Mouse (Mus musculus): ENCODE results near the gene Slc5a9. TPM values are rescaled to one million over a fixed set of nuclear protein-coding genes. Genes with fewer than 3 reads are reported as not detected.

The Slc5a9 gene
- polyA plus RNA-seq, 1 experiment from 2014 or later, result not detected

DNA sequence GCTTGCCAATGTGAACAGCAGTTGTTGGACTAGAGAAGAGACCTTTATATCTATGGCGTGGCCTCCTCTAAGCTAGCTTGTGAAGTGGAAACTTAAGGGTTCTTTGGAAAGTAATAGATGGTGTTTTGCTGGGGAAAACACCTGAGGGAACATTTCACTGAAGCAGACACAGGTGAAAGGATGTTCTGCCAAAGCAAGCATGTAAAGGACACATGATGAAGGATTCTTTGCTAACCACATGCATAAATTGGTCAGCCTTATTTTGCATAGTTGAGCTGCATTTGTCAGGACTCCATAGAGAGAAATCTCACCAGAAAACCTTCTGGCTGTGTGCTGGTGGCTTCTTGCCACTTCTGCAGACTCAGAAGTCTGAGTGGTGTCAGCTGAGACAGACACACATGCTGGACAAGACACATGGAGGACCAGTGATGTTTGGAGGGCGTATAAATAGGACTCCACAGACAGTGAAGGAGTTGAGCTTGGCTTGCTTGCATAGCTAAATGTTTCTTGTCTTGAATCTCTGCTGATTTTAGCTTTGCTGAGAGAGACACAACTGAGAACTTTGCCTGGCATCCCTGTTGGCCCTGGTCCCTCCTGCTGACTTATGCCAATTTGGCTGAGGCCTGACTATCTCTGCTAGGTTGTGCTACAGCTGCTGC is 34.8 kb downstream of the Slc5a9 start:
- 81% methylated on average over 2 of the region's 2 CpGs for WGBS
- no peaks in the 10 kb centered on the region for H3K4me1 ChIP-seq (replicated peaks)
- H3K27me3 ChIP-seq, result no peaks in the 10 kb centered on the region
- no peak overlapping the region for H3K4me3 ChIP-seq (replicated peaks)
- no peaks in the 10 kb centered on the region for H3K9me3 ChIP-seq
- no peak for ATAC-seq
- no peak overlapping the region for H3K4me2 ChIP-seq (replicated peaks)
- H3K27ac ChIP-seq, result no peak overlapping the region
- H3K9ac ChIP-seq (replicated peaks), result no peak overlapping the region
- H3K36me3 ChIP-seq, result no peaks in the 10 kb centered on the region

DNA sequence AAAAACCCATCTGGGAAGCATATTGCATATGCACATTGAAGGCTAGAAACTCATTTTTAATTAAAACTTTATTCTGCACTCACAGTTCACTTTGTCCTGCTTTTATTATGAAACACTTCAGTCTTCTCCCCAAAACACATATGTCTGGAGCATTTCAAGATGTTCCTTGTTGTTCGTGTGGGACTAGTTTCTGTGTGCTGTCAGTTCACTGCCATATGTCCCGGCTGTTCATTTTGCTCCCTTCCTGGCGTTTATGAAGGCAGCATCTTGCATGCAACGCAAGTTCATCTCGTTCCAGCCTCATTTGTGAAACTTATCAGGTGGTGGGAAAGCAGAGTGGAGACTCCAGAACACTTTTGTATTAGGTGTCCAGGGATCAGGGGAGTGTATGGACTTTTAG is 36.0 kb downstream of the Slc5a9 start:
- Histone ChIP-seq H3K4me3 (replicated peaks) (no peak overlapping the region), H3K9ac (replicated peaks) (no peak overlapping the region), H3K27me3 (no peaks in the 10 kb centered on the region), H3K27ac (no peak overlapping the region), H3K4me1 (replicated peaks) (no peaks in the 10 kb centered on the region), H3K9me3 (no peaks in the 10 kb centered on the region), H3K36me3 (no peaks in the 10 kb centered on the region), H3K4me2 (replicated peaks) (no peak overlapping the region)
- 90% methylated on average over 5 of the region's 5 CpGs for WGBS
- no peak for ATAC-seq

DNA sequence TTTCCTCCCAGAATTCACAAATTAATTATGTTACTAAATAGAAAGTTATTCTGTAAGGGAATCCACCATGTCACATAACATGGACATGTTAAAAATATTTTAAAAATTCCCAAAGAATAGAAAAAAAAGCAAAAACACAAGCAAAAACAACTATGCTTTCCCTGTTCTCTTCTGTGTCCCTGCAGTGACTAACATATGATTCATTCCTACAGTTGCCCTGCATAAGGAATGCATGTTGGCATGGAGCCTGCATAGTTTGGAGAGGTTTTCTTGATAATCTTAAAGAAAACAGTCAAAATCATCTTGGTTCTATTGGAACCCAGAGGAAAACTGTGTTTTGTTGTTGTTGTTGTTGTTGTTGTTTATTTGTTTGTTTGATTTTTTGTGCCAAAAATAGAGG is 50.1 kb downstream of the Slc5a9 start:
- H3K9ac ChIP-seq (replicated peaks), result no peak overlapping the region
- H3K9me3 ChIP-seq, result no peaks in the 10 kb centered on the region
- ATAC-seq, result no peak
- H3K27me3 ChIP-seq, result no peaks in the 10 kb centered on the region
- no peak overlapping the region for H3K4me2 ChIP-seq (replicated peaks)
- H3K4me1 ChIP-seq (replicated peaks), result no peaks in the 10 kb centered on the region
- no peaks in the 10 kb centered on the region for H3K36me3 ChIP-seq
- H3K27ac ChIP-seq, result no peak overlapping the region
- no peak overlapping the region for H3K4me3 ChIP-seq (replicated peaks)

DNA sequence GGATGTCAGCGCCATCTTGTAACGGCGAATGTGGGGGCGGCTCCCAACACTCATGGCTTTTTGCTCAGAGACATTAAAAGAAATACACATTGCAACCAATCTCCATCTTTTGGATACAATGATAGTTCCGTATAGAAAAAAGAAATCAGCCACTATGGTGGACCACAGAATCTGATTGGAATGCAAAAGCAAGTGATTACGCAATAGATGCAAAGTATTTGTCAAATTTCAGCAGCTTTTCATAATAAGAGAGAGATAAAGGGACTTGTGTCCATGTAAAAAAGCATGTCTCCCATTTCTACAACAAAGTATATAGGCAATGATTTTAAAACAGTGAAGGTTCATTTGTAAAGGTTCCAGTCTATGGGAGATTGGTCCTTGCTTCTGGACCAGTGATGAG is 63.8 kb downstream of the Slc5a9 start:
- no peak overlapping the region for H3K4me3 ChIP-seq (replicated peaks)
- ATAC-seq, result no peak
- H3K4me2 ChIP-seq (replicated peaks), result no peak overlapping the region
- H3K27me3 ChIP-seq, result no peaks in the 10 kb centered on the region
- H3K9me3 ChIP-seq, result no peaks in the 10 kb centered on the region
- no peak overlapping the region for H3K27ac ChIP-seq
- WGBS, result 95% methylated on average over 6 of the region's 6 CpGs
- H3K9ac ChIP-seq (replicated peaks), result no peak overlapping the region
- no peaks in the 10 kb centered on the region for H3K4me1 ChIP-seq (replicated peaks)
- H3K36me3 ChIP-seq, result no peaks in the 10 kb centered on the region

Other genes starting within 250 kb of the Slc5a9 start
- 16.1 and 19.2 TPM in 2 replicates for gene Spata6, start 182.9 kb downstream of the Slc5a9 start, polyA plus RNA-seq (2015; fragmentation: Nextera tagmentation; extraction: Ambion mirVana)
- gene Skint8, start 16.5 kb upstream of the Slc5a9 start, polyA plus RNA-seq (2015; fragmentation: Nextera tagmentation; extraction: Ambion mirVana), result not detected in 2 replicates
- gene Skint7, start 70.0 kb upstream of the Slc5a9 start, polyA plus RNA-seq (2015; fragmentation: Nextera tagmentation; extraction: Ambion mirVana), result not detected in 2 replicates
- not detected in 2 replicates for gene Skint1, start 103.4 kb upstream of the Slc5a9 start, polyA plus RNA-seq (2015; fragmentation: Nextera tagmentation; extraction: Ambion mirVana)
- gene Skint4, start 169.1 kb upstream of the Slc5a9 start, polyA plus RNA-seq (2015; fragmentation: Nextera tagmentation; extraction: Ambion mirVana), result not detected in 2 replicates

Measured in midbrain, embryonic 13.5 days (tissue).